Mouse (Mus musculus) heart, adult 8-10 months (tissue): ENCODE measurements at regions not wholly inside any gene's neighbourhood (a gene's known extent, or its start where the extent isn't known, plus 50 kb on each side); places are given as distances from the start of the nearest gene placed in this dataset.

ENCODE experiments used
- DNase-seq: peaks from one replicate; pipeline ENCODE4 v3.0.0; 2022; ENCODE audit warnings: low spot score

DNA sequence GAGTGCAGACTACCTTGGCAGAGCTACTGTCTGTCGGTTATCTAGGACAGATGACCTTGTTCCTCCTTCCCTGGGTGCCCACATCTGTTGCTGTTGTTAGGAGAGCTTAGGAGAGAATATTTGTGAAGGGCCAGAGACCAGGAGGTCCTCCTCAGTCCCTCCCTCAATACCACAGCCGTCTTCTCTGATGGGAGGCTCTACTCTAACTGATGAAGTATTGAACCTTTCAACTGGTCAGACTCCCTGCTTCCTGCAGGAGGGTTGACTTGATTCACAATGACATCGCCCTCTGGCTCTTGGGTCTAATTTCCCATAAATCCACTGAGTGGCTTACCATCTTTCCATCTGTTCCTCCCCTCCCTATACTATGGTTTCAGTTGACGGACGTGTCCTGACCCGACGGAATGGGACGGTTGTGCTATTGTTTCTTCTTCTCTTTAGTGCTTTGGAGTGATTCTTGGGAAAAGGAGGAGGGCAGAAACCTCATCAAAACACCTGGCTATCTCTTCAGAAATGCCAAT, 253.3 kb downstream of the Cd83 start:
- DNase-seq: no peak

DNA sequence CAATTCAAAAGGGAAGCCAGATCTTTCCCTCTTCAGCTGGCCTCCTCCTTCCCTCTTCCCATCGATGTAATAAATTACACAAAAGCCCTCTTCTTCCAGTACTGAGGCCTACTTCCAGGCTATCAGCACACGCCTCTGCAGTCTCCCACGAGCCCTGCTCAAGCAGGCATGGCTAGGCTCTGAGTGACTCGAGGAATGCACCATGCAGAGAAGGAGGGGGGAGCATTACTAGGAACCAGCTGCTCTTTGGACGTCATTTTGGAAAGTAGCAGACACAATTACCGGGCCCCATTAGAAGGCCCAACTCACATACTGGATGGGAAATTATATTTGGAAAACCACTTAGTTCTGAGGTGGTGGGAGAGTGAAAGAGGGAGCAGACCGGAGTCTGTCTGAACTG, 253.7 kb downstream of the Cd83 start:
- no peak for DNase-seq

DNA sequence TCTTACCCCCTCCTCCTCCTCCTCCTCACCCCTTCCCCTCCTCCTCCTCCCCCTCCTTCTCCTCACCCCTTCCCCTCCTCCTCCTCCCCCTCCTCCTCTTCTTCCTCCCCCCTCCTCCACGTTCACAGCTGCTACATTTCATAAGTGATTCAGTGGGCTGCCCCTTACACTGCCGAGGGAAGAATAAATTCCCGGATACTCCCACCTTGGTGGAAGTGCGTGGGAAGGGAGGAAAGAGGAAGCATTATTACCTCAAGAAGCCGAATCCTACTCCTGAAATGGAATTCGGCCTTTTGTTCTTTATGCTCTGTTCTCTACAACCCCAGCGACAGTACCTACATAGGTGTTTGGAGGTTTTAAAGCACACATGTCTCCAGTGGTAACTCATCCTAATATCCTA, 256.1 kb downstream of the Cd83 start:
- peak; percentile 38 for DNase-seq

DNA sequence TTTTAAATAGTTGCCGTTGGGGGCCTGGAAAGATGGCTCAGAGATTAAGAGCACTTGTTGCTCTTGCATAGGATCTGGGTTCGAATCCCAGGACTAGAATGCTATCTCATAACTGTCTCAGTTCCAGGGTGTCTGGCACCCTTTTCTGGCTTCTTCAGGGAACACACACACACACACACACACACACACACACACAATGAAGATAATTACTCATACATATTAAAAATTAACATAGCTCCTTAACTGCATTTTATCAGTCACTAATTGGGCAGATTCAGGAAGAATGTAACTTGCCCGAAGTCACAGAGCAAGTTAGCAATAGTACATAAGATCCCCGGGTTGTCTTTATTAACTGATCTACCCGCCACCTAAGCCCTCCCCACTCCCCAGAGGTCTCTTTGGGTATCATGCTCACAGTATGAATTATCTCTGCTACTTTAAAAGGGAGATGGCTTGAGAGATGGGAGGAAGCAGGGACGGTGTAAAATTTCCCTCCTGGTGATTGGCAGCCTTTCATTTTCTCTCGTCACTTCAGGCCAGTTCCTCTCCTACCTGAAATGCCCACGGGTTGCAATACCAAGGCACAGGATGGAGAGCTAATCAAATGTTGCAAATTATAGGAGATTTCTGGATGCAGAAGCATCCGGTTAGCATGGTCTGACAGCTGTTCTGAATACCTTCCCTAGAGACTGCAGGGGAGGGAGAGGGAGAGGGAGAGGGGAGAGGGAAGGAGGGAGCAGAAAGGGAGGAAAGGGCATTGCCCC, 258.3 kb downstream of the Cd83 start:
- no peak for DNase-seq

DNA sequence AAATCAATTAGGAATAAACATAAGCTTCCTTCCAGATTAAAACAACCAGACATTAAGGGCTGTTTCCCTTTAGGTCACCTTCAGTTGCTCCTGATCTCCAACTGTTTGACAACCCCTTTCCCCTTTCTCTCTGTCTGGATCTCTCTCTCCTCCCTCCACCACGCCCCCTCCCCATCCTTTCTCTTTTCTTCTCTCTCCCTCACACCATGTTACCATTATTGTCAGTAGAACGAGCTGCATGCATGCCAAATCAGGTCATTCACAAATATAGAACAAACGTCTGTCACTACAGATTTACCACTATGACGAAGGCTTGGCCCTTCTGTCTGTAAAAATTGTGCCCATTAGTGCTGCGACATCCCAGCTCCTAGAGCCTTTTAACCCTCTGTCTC, 258.9 kb downstream of the Cd83 start:
- no peak for DNase-seq

DNA sequence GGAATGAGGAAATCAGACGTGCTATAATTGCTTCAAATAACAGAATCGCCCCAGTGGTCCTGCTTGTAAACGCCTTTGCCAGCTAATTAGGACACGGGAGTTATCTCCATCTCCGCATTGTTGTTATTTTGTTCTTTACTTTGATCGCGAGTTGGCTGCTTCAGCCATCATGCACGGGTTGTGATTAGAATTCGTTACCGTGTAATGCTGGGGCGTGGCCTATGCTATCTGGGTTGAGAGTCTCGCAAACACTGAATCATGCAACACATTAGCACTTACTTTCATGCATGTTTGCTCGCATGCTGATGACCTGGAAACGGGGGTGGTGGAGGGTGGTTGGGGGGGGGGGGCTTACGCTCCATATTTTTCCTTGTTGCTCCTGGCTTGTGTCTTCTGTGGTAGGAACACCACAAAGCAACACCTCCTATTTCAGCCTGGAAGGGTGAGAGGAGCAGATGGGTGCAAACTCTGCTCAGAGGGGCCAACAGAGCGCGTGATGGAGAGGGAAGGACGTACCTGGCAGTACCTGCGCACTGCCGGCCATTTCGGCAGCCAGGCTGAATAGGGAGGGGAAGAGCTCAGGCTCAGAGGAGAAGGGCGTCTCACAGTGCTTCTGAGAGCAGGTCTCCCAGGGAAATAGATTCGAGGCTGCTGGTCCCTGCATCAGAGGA, 260.1 kb downstream of the Cd83 start:
- DNase-seq: no peak

DNA sequence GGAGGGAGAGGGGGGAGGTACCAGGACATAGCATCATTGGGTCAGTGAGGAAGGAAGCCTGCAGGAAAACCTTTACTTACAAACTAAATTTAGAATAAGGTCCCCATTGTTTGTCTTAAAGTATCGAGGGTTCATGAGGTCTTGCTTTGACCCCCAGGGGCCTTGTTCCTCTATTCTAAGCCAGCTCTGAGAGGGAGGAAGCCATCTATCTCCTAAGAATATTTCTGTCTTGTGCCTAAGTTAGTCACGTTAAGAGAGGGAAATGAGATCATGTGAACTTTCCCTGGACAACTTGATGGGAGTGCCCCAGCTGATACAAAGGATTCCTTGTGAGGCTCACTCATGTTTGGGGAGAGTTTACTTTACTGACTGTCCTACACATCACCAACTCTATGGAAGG, 261.9 kb downstream of the Cd83 start:
- DNase-seq: peak; percentile 82

DNA sequence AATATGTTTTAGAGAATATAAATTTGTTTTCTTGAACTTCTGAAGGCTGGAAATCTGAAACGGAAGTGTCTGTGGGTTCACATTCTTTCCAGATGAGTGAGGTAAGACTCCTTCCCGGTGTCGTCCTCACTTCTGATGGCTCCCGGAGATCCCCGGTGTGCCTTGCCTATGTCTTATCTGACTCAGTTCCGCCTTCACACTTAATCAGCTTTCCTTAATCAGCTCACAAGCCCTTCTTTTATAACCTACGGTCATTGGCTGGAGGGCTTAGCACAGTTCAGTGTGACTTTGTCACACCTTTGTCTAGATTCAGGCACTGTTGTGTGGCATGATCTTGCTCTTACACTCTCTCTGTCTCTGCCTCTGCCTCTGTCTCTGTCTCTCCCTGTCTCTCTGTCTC, 269.6 kb downstream of the Cd83 start:
- DNase-seq: no peak

DNA sequence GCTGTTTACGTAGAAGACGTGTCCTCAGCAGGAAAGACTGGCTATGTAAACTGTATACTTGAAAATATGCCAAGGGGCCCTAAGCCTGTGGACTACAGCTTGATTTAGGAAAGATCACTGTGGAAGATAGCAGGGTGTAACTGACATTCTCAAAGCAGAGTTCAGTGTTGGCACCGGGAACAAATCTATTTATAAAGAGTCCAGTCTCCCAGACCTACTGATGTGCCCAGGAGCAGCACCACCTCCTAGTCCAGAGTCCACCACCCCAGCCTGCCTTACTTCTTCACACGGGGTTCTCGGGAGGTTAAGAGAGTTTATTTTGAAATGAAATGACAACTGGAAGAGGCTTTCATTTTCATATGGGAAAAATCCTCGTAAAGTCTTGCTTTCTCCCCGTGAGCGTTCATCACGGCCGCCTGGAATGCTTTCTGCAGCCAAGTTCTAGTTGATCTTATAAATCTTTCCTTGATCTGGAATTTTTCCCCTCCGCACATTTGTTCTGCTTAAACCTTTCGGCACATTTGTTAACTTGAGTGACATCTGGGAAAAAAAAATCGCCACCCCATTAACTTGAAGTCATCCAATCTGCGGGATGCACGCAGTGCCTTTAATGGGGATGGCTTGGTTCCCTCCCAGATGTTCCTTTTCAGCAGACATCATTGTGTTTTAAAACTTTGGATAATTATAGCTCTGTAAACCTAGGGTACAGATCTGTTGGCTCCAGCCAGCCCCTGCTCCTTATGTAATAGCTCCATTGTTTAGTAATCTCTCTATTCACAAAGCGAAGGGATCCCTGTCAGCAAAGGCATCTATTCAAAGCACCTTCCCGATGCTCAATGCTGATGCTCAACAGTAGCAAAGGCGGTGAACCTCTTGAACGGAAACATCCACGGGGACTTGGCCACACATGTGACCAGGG, 271.3 kb downstream of the Cd83 start:
- peak; percentile 60 for DNase-seq

DNA sequence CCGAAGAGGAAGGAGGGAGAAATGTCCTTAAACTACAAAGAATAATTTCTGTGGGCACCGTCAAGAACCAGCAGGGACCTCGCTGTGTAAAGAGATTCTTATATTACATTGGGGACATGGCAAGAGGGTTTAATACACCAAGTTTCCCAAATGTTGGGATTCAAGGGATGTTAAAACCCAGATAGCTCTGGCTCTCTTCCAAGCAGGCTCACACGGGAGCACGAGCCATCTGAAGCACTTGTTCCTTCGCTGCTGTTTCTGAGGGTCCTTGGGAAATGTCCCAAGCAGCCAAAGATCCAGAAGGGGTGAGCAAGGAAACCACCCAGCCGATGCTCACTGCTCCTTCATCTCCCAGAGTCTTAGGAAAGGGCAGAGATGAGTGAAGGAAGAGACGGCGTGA, 272.1 kb downstream of the Cd83 start:
- DNase-seq: no peak

DNA sequence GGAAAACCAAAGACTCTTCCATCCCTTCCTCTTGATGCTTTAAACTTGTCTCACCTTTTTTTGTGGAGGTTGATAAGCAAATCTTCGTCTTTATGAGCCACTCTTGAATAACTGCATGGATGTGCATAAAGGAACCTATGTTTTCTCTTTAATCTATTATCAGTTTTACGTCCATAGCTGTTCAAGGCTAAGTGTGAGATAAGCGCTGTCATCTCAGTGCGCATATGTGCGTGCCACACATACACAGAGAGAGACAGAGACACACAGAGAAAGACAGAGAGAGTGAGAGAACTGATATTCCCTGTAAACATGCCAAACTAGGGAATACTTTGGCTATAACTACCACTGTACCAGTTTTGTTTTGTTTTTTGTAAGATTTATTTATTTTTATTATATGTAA, 273.0 kb downstream of the Cd83 start:
- DNase-seq: no peak

DNA sequence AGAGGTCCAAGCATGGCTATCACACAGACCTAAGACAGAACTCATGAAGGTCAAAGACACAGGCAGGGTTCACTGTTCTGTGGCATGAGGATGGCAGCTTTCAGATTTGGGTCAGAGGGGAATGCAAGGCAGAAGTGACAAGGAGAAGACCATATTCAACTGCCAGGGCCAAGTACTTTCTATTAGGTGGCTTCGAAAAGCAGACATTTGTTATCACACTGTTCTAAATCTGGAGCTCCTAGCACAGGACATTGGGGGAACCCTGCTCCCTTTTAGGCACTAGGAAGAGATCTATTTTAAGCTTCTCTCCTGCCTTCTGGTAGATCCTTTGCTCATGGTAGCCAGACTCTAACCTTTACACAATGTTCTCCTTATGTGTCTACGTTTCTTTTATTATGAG, 273.7 kb downstream of the Cd83 start:
- DNase-seq: no peak

DNA sequence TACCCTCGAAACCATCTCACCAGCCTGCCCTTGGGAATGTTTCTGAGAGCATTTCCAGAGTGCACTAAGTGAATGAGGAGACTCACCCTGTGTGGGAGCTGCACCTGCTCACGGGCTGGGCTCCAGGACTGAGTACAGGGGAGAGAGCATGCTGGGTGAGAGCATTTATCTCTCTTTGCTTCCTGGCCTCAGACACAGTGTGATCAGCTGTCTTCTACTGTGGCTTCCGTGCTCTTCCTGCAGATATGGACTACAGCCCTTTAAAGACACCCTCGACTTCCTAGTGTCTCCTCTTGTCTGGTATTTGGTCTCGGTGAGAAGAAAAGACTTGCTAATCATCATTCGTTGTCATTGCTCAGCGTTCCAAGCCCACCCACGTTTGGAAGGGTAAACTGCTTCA, 274.9 kb downstream of the Cd83 start:
- DNase-seq: no peak

DNA sequence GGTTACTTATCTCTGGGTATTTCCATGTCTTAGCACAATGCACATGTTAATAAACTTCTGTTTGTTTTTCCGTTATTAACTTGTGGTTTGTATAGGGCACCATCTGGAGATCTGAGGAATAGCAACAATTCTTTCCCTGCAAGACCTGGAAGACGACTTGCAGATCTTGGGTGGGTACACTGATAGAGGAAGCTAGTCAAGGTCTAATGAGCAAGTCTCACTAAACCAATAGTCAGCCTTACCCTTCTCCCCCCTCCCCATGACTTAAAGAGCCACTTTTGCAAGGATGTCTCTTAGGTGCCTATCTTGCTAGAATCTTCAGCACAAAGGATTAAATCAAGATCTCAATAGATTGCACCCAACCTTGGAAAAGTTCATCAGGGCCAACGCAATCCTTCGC, 276.7 kb downstream of the Cd83 start:
- no peak for DNase-seq

DNA sequence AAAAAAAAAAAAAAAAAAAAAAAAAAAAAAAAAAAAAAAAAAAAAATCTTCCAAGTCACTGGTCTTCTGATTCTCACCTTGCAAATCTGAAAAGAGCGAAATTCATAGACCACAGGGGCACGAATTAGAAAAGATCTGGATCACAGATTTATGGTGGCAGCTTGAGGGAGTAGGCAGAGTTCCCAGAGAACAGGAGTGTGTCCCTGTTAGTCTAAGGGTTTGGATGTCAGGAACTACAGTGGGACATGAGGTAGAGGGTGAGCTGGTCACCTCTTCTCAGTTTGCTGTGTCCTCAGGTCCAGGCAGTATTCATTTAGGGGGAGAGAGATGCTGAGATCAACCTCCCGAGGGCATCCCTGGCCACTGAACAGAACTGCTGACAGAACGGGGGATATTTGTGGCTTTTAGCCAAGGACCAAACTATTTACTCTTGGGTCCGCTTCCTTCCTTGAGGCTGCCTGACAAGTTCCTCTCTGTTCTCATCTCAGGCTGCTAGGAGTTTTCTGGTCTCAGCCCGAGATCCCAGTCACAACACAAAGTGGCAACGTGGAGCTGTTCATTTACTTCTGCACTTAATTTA, 277.2 kb downstream of the Cd83 start:
- DNase-seq: no peak

DNA sequence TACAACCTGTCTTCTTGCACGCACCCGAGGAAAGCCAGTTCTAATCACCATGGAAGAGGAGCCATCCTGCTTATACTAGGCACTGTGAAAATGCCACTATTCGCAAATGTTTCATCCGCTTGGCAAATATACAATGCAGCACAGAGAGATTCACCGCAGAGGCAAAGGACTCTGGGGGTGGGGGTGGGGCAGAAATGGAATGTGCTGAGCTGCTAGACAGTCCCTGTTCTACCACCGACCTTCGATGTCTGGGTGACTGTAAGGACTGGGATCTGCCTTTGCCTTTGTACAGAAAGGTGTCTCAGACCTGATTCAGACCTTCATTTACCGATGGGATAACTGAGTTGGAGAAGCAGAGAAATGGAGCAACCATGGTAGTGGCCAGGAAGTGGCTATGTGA, 278.7 kb downstream of the Cd83 start:
- no peak for DNase-seq

DNA sequence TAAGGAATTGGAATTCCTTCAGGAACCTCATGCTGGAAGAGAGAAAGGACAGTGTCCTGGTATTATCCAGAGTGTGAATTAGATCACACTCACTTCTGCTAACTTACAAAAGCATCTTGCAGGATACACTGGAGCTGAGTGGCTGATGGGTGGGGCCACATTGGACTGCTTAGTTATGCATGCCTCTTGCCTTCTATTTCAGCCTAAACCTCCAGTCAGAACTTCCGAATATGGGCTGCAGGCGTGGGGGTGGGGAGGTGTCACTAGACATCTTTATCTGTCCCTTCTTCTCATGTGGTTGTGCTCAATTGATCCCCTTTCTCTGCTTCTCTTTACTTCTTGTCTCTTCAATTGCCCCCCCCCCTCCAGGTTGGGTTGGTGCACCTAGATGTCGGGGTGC, 279.5 kb downstream of the Cd83 start:
- no peak for DNase-seq

DNA sequence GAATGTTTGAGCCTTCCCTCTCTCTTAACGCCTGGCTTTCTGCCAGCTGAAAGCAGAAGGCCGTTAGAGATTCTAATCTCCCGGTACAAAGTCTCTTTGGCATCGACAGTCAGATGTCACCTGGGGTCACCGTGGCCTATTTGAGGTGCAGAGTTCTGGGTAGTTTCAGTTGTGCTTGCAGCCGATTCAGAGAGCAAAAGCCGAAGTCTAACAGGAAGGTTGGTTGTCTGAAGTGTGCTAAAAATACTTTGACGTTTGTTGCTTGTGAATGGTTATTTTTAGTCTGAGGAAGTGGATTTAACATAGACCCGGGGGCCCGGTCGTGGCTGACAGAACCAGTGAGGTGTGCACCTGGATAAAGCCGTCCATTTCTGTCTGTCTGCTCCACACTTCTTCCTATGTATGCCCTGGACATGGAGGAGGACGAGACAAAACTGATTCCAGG, 281.2 kb downstream of the Cd83 start:
- peak; percentile 68 for DNase-seq

DNA sequence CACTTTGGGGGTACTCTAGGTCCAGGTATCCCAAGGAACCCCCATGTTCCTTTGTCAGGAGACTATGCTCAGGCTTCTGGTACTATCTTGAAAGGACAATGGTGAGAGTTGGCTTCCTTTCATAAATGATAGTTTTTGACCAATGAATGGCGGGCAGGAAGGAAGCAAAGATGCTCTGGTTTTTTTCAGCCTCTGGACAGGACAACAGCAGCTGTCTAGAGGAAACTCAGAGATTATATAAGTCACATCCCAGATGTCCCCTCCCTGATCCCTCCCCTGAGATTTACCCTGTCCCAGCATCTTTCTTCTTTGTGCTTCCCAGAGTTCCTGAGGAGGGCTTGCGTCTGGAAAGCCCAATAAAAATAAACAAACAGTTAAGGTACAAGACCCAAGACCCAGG, 282.7 kb downstream of the Cd83 start:
- peak; percentile 77 for DNase-seq

DNA sequence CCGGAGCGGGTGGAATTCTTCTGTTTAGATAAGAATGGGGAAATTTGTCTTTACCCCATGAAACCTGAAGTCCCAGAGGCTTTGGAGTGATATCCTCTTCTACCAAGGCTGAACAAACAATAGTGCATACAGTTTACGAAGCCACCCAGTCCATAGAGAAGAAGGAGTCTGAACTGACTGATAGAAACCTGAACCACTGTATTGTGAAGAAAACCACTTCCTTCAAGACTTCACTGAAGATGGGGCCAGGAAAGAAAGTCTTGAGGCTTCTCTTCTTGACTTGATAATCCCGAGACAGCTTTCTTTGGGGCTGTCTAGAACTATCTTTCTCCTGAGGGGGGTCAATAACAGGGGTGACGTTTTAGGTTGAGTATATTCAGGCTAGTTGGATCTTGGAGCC, 284.4 kb downstream of the Cd83 start:
- no peak for DNase-seq

DNA sequence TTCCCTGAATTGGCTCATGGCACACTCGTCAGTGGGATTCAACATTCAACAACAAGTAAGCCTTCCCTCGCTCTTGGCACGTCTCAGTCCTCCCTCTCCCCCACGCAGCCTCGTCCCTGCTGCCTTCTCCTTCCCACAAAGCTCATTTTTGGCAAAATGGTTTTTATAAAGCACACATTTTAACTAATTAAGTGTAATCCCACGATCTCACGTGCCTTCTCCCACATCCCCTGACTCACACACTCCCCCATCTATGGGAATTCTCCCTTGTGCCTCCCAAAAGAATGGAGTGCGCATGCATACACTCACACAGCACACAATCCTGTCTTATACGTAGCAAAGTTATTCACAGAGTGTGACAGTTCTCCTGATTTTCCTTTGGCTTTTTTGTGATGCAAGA, 288.5 kb downstream of the Cd83 start:
- DNase-seq: no peak

DNA sequence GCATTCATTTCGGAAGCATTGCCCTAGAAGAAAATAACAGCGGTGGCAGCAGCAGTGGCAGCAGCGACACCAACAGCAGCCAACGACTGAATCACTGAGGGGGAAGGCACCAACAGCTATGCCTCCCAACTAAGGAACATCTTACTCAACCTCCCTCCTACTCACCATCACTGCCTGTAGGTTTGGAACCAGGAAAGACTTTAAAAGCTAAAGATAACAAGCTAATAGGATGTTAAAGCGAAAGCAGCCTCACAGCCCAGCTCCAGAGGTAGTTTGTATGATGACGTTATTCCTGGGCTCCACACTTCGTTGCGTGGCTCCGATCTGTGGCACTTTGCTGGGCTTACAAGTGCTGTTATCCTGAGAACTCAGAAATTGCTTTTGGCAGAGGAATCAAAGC, 289.6 kb downstream of the Cd83 start:
- DNase-seq: no peak
